ENCODE assay signal across 12 mouse cellular contexts in the genomic region with DNA sequence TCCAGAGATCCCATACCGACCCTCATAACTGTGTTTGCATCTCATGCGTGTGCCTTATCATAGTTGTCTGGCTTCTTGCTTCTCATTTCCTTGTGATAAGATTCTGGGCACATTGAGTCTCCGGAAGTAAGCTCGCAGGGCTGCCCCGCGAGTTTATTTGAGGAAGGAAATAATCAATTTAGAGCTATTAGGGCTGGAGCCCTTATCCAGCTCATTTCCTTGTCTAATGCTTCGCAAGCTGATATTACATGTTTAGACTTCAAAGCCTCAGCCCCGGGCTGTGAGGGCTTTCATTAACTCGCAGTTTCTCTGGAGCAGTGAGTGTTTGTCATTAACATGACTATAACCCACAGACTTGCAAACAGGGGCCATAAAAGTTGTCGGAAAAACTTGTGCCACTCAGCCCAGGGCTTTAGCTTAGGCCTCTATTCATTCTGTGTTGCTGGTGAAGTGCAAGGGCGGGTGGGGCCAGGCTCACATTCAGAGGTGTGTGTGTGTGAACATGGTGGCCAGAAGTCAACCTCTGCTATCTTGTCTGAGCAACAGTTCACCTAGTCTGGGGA.
DNase-seq lines count a peak whose midpoint lies in the region; ATAC-seq lines count a peak whose summit lies in the region.
"Had no signal": no experiment of that assay in that cellular context is flagged by ENCODE, and none has a peak within 500 bp of the region (broad histone marks: within the 10 kb centered on the region; RNA-seq: fewer than 3 reads in every experiment).

No protein-coding gene starts in this region.

- no peaks in the 10 kb centered on the region for H3K36me3 ChIP-seq in limb, embryonic 11.5 days (ENCODE audit: control insufficient read depth, insufficient read depth, low read length)
- no peaks in the 10 kb centered on the region for H3K36me3 ChIP-seq in neural tube, embryonic 13.5 days
- H3K36me3 ChIP-seq in hindbrain, embryonic 13.5 days = no peaks in the 10 kb centered on the region
- H3K36me3 ChIP-seq: embryonic facial prominence, embryonic 13.5 days; hindbrain, embryonic 15.5 days had no signal

- peak overlapping the region; percentile 25; the same call in 1 of the 2 replicates for H3K4me2 ChIP-seq in limb, embryonic 11.5 days (ENCODE audit: low read depth, severe bottlenecking)
- H3K4me2 ChIP-seq in neural tube, embryonic 13.5 days = 0 out of 2 replicates have a peak overlapping the region, but pooled peaks have one; percentile 2
- H3K4me2 ChIP-seq in hindbrain, embryonic 13.5 days = no peak overlapping the region
- H3K4me2 ChIP-seq: embryonic facial prominence, embryonic 13.5 days; hindbrain, embryonic 15.5 days had no signal

- no peak overlapping the region for H3K9ac ChIP-seq in limb, embryonic 11.5 days (ENCODE audit: low read length)
- H3K9ac ChIP-seq in neural tube, embryonic 13.5 days = no peak overlapping the region
- no peak overlapping the region for H3K9ac ChIP-seq in hindbrain, embryonic 13.5 days
- H3K9ac ChIP-seq: embryonic facial prominence, embryonic 13.5 days; hindbrain, embryonic 15.5 days had no signal

- no peaks in the 10 kb centered on the region for H3K9me3 ChIP-seq in limb, embryonic 11.5 days (ENCODE audit: control insufficient read depth, low read length)
- H3K9me3 ChIP-seq in neural tube, embryonic 13.5 days = no peaks in the 10 kb centered on the region
- no peaks in the 10 kb centered on the region for H3K9me3 ChIP-seq in hindbrain, embryonic 13.5 days
- H3K9me3 ChIP-seq: embryonic facial prominence, embryonic 13.5 days; hindbrain, embryonic 15.5 days had no signal

- peaks cover 13% of the 10 kb centered on the region for H3K4me1 ChIP-seq in limb, embryonic 11.5 days (ENCODE audit: control insufficient read depth, insufficient read depth, low read length)
- H3K4me1 ChIP-seq in neural tube, embryonic 13.5 days (replicated peaks) = peaks cover 16% of the 10 kb centered on the region
- H3K4me1 ChIP-seq in hindbrain, embryonic 13.5 days (replicated peaks) = peaks cover 17% of the 10 kb centered on the region

- no peak overlapping the region for H3K4me3 ChIP-seq in limb, embryonic 11.5 days (ENCODE audit: low read depth, low read length)
- H3K4me3 ChIP-seq in neural tube, embryonic 13.5 days = no peak overlapping the region
- H3K4me3 ChIP-seq in hindbrain, embryonic 13.5 days = no peak overlapping the region
- H3K4me3 ChIP-seq: embryonic facial prominence, embryonic 13.5 days; hindbrain, embryonic 15.5 days had no signal

- DNase-seq in heart, adult 8-10 months (ENCODE audit: low spot score) = peak; percentile 43
- no peak for DNase-seq in heart, postnatal 10 days
- peak; percentile 76 for DNase-seq in limb, embryonic 11.5 days (ENCODE audit: low spot score)
- no peak for DNase-seq in layer of hippocampus, adult 18-20 months (ENCODE audit: low spot score in 2 of 2)
- no peak for DNase-seq in testis, postnatal 10 days (ENCODE audit: low spot score)
- DNase-seq: right cerebral cortex, adult 18-20 months had no signal

- no peaks in the 10 kb centered on the region for H3K27me3 ChIP-seq in limb, embryonic 11.5 days (ENCODE audit: control insufficient read depth, insufficient read depth, low read length)
- H3K27me3 ChIP-seq in neural tube, embryonic 13.5 days = no peaks in the 10 kb centered on the region
- H3K27me3 ChIP-seq in hindbrain, embryonic 13.5 days = peaks cover 7% of the 10 kb centered on the region; the same call in 1 of the 2 replicates
- H3K27me3 ChIP-seq: hindbrain, embryonic 15.5 days; Patski had no signal

- ATAC-seq in granulocyte monocyte progenitor cell, adult 5-6 weeks (replicated peaks; ENCODE audit: poor library complexity, severe bottlenecking) = peak; percentile 40; the same call in 1 of the 2 replicates
- ATAC-seq in limb, embryonic 11.5 days (ENCODE audit: insufficient number of reproducible peaks, low FRiP score, low TSS enrichment, low read depth) = peak; percentile 68
- peak; percentile 49 for ATAC-seq in neural tube, embryonic 13.5 days (ENCODE audit: low read depth)
- ATAC-seq in hindbrain, embryonic 13.5 days (ENCODE audit: low FRiP score) = no peak
- ATAC-seq: Patski had no signal

- H3K27ac ChIP-seq in limb, embryonic 11.5 days (replicated peaks; ENCODE audit: low read depth, low read length) = peak overlapping the region; percentile 40; the same call in 1 of the 2 replicates
- no peak overlapping the region for H3K27ac ChIP-seq in neural tube, embryonic 13.5 days (replicated peaks)
- no peak overlapping the region for H3K27ac ChIP-seq in hindbrain, embryonic 13.5 days
- H3K27ac ChIP-seq: embryonic facial prominence, embryonic 13.5 days; hindbrain, embryonic 15.5 days had no signal

- WGBS in limb, embryonic 11.5 days = 5% methylated on average over 11 of the region's 11 CpGs
- WGBS in neural tube, embryonic 13.5 days = 23% methylated on average over 11 of the region's 11 CpGs
- WGBS in hindbrain, embryonic 13.5 days = 43% methylated on average over 11 of the region's 11 CpGs

- intact Hi-C loops in heart, postnatal 10 days (cut with DNase I) = loop anchor here (2.0 to 5.0 kb wide), 2 partner anchors 36 to 227 kb away; no protein-coding TSS in a partner anchor

Comparison
In these comparisons a context has a peak if more than half of its experiments do, and no peak if none do; other contexts are left out.
1. DNase-seq: peak in heart, adult 8-10 months (single experiment) and limb, embryonic 11.5 days (single experiment); none in heart, postnatal 10 days (0 of 2), layer of hippocampus, adult 18-20 months (0 of 2) and testis, postnatal 10 days (single experiment).